Mouse (Mus musculus): Measurements from ENCODE around the gene Ms4a5. TPM values are rescaled to one million over a fixed set of nuclear protein-coding genes. Genes with fewer than 3 reads are reported as not detected.
"Not testable (repeated sequence)": the region's sequence is repeated elsewhere in the genome, so short reads cannot be mapped to it uniquely, and the experiment has no call there.

Gene Ms4a5
- polyA plus RNA-seq, 1 experiment from 2014 or later: not detected

DNA sequence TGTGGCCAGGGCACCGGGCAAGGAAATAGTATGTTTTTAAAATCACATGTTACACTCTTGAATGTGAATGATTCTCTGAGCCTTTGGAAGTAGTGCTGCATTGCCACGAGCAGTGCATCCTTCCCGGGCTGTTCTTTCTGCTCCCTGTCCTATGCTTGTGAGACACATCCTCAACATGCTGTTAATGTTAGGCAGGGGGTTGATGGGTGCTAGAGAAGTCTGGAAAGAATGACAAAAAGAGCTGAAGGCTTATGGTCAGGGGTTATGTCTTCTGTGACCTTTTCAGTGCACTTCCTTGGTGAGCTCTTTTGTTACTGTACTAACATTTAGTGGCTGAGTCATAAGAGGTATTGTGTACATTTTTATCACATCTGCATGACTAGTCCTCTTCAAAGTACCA lies 3.5 kb downstream of the Ms4a5 start:
- Histone ChIP-seq H3K4me3 (ENCODE audit: low read depth, low read length) (no peak overlapping the region), H3K27me3 (ENCODE audit: control insufficient read depth, insufficient read depth, low read depth, low read length) (no peaks in the 10 kb centered on the region), H3K27ac (ENCODE audit: low read length) (no peak overlapping the region), H3K4me2 (ENCODE audit: low read length) (no peak overlapping the region), H3K9me3 (replicated peaks; ENCODE audit: control insufficient read depth, low read length, poor library complexity, severe bottlenecking) (no peaks in the 10 kb centered on the region), H3K9ac (ENCODE audit: low read depth, low read length) (no peak overlapping the region), H3K36me3 (ENCODE audit: control insufficient read depth, insufficient read depth, low read length) (no peaks in the 10 kb centered on the region), H3K4me1 (ENCODE audit: control insufficient read depth, insufficient read depth, low read length) (no peaks in the 10 kb centered on the region)
- 84% methylated on average over 3 of the region's 3 CpGs for WGBS
- no peak for ATAC-seq

DNA sequence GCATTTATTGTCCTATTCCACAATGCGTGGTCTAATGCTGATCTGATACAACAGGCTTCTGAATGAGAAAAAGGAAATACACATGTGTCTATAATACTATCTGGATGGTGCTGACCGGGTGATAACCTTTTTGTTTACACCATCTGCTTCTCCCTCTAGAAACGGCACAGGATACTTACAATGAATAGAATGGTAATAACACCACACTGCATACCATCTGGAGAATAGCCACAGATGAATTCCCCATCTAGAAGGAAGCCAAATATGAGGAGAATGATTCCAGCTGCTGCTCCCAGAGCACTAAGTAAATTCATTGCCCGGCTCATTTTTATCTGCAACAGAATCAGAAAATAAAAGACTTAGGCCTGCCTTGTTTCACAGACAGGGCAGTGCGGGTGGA lies 7.2 kb downstream of the Ms4a5 start:
- ATAC-seq: no peak
- Histone ChIP-seq H3K4me1 (ENCODE audit: control insufficient read depth, insufficient read depth, low read length) (no peaks in the 10 kb centered on the region), H3K9me3 (replicated peaks; ENCODE audit: control insufficient read depth, low read length, poor library complexity, severe bottlenecking) (no peaks in the 10 kb centered on the region), H3K9ac (ENCODE audit: low read depth, low read length) (no peak overlapping the region), H3K4me3 (ENCODE audit: low read depth, low read length) (no peak overlapping the region), H3K27ac (ENCODE audit: low read length) (no peak overlapping the region), H3K27me3 (ENCODE audit: control insufficient read depth, insufficient read depth, low read depth, low read length) (no peaks in the 10 kb centered on the region), H3K36me3 (ENCODE audit: control insufficient read depth, insufficient read depth, low read length) (no peaks in the 10 kb centered on the region), H3K4me2 (ENCODE audit: low read length) (no peak overlapping the region)
- WGBS: 72% methylated on average over 5 of the region's 5 CpGs

DNA sequence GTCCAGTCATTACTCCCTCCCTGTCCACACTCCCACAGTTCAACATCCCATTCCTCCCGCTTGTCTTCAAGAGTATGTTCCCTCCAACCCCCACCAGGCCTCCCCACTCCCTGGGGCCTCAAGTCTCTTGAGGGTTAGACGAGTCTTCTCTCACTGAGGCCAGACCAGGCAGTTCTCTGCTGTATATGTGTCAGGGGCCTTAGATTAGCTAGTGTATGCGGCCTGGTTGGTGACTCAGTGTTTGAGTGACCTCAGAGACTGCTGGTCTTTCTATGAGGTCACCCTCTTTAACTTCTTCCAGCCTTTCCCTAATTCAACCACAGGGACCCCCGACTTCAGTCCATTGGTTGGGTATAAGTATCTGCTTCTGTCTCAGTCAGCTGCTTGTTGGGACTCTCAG lies 16.7 kb downstream of the Ms4a5 start:
- H3K27me3 ChIP-seq (ENCODE audit: control insufficient read depth, insufficient read depth, low read depth, low read length): no peaks in the 10 kb centered on the region
- no peak overlapping the region for H3K4me2 ChIP-seq (ENCODE audit: low read length)
- no peak overlapping the region for H3K4me3 ChIP-seq (ENCODE audit: low read depth, low read length)
- WGBS: 80% methylated on average over 4 of the region's 4 CpGs
- no peaks in the 10 kb centered on the region for H3K36me3 ChIP-seq (ENCODE audit: control insufficient read depth, insufficient read depth, low read length)
- H3K9me3 ChIP-seq (replicated peaks; ENCODE audit: control insufficient read depth, low read length, poor library complexity, severe bottlenecking): no peaks in the 10 kb centered on the region
- no peak for ATAC-seq
- no peak overlapping the region for H3K27ac ChIP-seq (ENCODE audit: low read length)
- no peaks in the 10 kb centered on the region for H3K4me1 ChIP-seq (ENCODE audit: control insufficient read depth, insufficient read depth, low read length)
- no peak overlapping the region for H3K9ac ChIP-seq (ENCODE audit: low read depth, low read length)

DNA sequence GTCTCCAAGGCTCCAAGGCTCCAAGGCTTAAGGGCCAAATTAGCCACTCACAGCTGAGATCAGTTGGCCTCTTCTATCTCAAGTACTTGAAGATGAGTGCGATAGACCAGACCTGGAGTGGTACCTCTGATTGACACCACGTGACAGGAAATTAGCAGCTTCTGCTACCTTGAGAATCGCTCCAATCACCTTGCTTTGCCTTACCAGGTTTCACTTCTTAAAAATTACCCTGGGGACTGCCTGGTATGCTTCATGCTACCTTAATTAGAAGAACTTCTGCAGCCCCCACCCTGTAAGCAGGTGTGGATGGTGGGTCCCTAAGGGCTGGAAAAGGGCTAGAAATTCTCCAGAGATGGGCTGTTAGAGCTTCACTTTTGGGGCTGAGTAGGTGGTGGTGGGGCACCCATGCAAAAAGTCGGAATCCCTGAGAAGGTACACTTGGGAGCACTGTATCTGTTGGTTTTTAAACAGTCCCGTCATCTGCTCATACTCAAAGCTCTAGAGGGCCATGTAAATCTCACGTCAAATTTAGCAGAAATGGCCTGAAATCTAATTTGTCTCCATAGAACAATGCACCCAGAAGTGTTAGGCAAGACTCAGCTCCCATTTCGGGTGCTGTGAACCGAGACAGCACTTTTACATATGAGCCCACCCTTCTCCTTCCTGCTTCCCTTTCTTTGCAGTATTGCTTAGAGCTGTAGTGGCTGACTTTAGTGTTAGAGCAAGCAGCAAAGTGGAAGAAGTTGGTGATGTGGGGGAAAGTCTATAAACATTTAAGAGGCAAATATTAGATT lies 17.4 kb downstream of the Ms4a5 start, which contains the start of gene Ms4a1:
Gene Ms4a1 (minus strand): TSS at position 190 of the 794 bp plus-strand sequence.
- no peaks in the 10 kb centered on the region for H3K4me1 ChIP-seq (ENCODE audit: control insufficient read depth, insufficient read depth, low read length)
- no peak within 1 kb of the TSS for H3K4me3 ChIP-seq (ENCODE audit: low read depth, low read length)
- no peak within 1 kb of the TSS for H3K4me2 ChIP-seq (ENCODE audit: low read length)
- no peak within 1 kb of the TSS for H3K27ac ChIP-seq (ENCODE audit: low read length)
- H3K27me3 ChIP-seq (ENCODE audit: control insufficient read depth, insufficient read depth, low read depth, low read length): no peaks in the 10 kb centered on the region
- no peaks in the 10 kb centered on the region for H3K36me3 ChIP-seq (ENCODE audit: control insufficient read depth, insufficient read depth, low read length)
- no peak within 1 kb of the TSS for H3K9ac ChIP-seq (ENCODE audit: low read depth, low read length)
- no peak for ATAC-seq
- WGBS: 91% methylated on average over 8 of the region's 8 CpGs
- H3K9me3 ChIP-seq (replicated peaks; ENCODE audit: control insufficient read depth, low read length, poor library complexity, severe bottlenecking): no peaks in the 10 kb centered on the region

DNA sequence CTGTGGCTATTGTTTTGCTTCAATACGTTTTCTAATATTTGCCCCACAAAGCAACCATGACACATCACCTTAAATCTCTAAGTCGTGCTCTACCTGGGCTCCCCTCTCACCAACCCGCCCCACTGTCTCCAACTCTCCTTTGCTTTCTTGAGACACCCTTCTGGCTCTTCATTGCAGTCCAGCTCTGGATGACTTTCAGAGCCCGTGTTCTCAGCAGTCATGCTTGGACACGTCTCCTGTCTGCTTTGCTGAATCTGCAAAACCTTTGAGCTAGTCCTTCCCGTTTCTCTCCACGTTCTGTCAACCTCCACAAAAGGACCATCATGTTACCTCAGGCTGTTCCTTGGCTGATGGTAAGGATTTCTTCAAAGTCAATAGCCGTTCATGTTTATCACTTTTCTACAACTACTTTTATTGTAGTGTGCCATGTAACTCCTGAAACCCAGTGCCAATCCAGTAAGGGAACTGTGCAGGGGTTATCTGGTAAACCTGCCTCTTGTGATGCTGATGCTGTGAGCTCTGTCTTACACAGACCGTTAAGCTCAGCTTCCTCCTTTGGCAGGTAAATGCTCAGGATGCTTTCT lies 19.0 kb downstream of the Ms4a5 start:
- Histone ChIP-seq H3K9ac (ENCODE audit: low read depth, low read length) (no peak overlapping the region), H3K4me3 (ENCODE audit: low read depth, low read length) (no peak overlapping the region), H3K9me3 (replicated peaks; ENCODE audit: control insufficient read depth, low read length, poor library complexity, severe bottlenecking) (no peaks in the 10 kb centered on the region), H3K36me3 (ENCODE audit: control insufficient read depth, insufficient read depth, low read length) (no peaks in the 10 kb centered on the region), H3K4me2 (ENCODE audit: low read length) (no peak overlapping the region), H3K4me1 (ENCODE audit: control insufficient read depth, insufficient read depth, low read length) (no peaks in the 10 kb centered on the region), H3K27ac (ENCODE audit: low read length) (no peak overlapping the region), H3K27me3 (ENCODE audit: control insufficient read depth, insufficient read depth, low read depth, low read length) (no peaks in the 10 kb centered on the region)
- ATAC-seq: no peak
- 84% methylated on average over 9 of the region's 9 CpGs for WGBS

DNA sequence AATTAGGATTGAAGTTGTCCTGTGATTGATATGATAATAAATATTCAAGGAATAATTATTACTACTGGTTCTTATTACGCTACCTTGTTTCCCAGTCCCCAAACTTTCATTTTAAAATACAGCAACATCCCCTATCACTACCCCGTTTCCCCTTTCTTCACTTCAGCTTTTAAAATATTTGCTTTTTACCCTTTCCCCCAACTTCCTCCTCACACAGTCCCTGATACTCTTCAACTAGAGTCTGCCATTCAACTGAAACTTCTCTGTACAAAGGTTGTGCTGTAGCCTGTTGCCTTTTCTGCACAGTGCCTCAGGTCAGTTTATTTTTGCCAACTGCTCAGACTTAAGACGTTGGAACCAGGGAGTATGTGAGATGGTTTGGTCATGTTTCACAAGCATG lies 20.1 kb downstream of the Ms4a5 start:
- Histone ChIP-seq H3K27me3 (ENCODE audit: control insufficient read depth, insufficient read depth, low read depth, low read length) (no peaks in the 10 kb centered on the region), H3K4me2 (ENCODE audit: low read length) (no peak overlapping the region)
- 84% methylated on average over 3 of the region's 3 CpGs for WGBS

DNA sequence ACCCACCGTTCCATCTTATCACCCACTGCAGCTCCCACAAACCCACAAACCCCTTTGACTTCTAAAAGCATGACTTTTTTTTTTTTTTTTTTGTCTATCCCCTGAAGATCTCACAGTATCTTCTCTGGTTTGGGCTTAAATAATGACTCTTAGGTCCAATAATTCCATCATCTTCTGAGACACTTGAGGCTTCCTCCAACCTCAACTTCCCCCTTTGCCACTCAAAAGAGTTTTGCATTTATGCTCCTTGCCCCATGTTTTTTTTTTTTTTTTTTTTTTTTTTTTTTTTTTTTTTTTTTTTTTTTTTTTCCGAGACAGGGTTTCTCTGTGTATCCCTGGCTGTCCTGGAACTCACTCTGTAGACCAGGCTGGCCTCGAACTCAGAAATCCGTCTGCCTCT lies 20.7 kb downstream of the Ms4a5 start:
- H3K9me3 ChIP-seq (replicated peaks; ENCODE audit: control insufficient read depth, low read length, poor library complexity, severe bottlenecking); H3K4me3 ChIP-seq (ENCODE audit: low read depth, low read length); H3K27me3 ChIP-seq (ENCODE audit: control insufficient read depth, insufficient read depth, low read depth, low read length); H3K27ac ChIP-seq (ENCODE audit: low read length); H3K4me2 ChIP-seq (ENCODE audit: low read length); ATAC-seq; H3K4me1 ChIP-seq (ENCODE audit: control insufficient read depth, insufficient read depth, low read length); H3K9ac ChIP-seq (ENCODE audit: low read depth, low read length); H3K36me3 ChIP-seq (ENCODE audit: control insufficient read depth, insufficient read depth, low read length): not testable (repeated sequence)
- WGBS: 81% methylated on average over 4 of the region's 4 CpGs

More for the DNA sequence above, 20.1 kb downstream of the Ms4a5 start:
- Histone ChIP-seq H3K36me3 (ENCODE audit: control insufficient read depth, insufficient read depth, low read length) (no peaks in the 10 kb centered on the region), H3K4me1 (ENCODE audit: control insufficient read depth, insufficient read depth, low read length) (no peaks in the 10 kb centered on the region), H3K9me3 (replicated peaks; ENCODE audit: control insufficient read depth, low read length, poor library complexity, severe bottlenecking) (no peaks in the 10 kb centered on the region), H3K4me3 (ENCODE audit: low read depth, low read length) (no peak overlapping the region), H3K27ac (ENCODE audit: low read length) (no peak overlapping the region), H3K9ac (ENCODE audit: low read depth, low read length) (no peak overlapping the region)
- ATAC-seq: no peak

DNA sequence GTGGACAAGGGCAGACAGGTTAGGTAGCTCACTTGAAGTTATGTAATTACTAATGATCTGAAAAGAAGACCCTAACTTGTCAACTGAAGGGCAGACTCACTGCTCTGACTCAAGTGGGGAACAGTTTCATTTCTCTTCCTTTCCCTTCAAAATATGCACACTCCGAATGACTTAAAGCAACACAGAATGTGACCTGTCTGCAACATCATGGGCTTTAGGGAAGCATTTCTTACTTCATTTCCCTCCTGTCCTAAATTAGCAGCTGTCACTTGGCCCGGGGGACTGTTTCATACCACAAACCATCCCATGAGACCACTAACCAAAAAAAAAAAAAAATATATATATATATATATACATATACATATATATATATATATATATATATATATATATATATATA lies 22.2 kb downstream of the Ms4a5 start:
- H3K9ac ChIP-seq (ENCODE audit: low read depth, low read length): no peak overlapping the region
- no peaks in the 10 kb centered on the region for H3K36me3 ChIP-seq (ENCODE audit: control insufficient read depth, insufficient read depth, low read length)
- no peaks in the 10 kb centered on the region for H3K9me3 ChIP-seq (replicated peaks; ENCODE audit: control insufficient read depth, low read length, poor library complexity, severe bottlenecking)
- no peaks in the 10 kb centered on the region for H3K27me3 ChIP-seq (ENCODE audit: control insufficient read depth, insufficient read depth, low read depth, low read length)
- no peak for ATAC-seq
- H3K4me1 ChIP-seq (ENCODE audit: control insufficient read depth, insufficient read depth, low read length): no peaks in the 10 kb centered on the region
- H3K27ac ChIP-seq (ENCODE audit: low read length): no peak overlapping the region
- H3K4me2 ChIP-seq (ENCODE audit: low read length): no peak overlapping the region
- 92% methylated on average over 2 of the region's 2 CpGs for WGBS
- no peak overlapping the region for H3K4me3 ChIP-seq (ENCODE audit: low read depth, low read length)

DNA sequence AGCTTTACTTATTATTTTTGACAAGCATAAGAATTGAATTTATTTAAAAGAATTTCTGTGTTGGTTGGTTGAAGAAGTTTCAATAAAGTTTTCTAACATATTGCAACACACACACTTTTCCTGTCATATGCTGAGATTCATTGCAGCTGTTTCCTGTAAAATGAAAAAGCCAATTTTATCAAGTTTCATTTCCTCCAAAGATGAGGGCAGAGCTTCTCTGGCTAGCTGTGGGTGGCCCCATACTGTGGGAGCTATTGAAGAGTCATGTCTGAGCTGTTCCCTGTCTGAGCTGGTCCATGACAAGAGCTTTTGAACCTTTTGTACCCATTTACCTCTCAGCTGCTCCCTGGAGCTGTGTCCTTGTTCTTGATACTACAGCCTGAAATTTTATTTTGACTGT lies 39.4 kb downstream of the Ms4a5 start:
- Histone ChIP-seq H3K27me3 (ENCODE audit: control insufficient read depth, insufficient read depth, low read depth, low read length) (no peaks in the 10 kb centered on the region), H3K36me3 (ENCODE audit: control insufficient read depth, insufficient read depth, low read length) (no peaks in the 10 kb centered on the region)
- no peak; the same call in 1 of the 2 replicates for ATAC-seq

More for the DNA sequence above, 39.4 kb downstream of the Ms4a5 start:
- no peak overlapping the region for H3K27ac ChIP-seq (ENCODE audit: low read length)
- H3K4me3 ChIP-seq (ENCODE audit: low read depth, low read length): no peak overlapping the region
- H3K9me3 ChIP-seq (replicated peaks; ENCODE audit: control insufficient read depth, low read length, poor library complexity, severe bottlenecking): no peaks in the 10 kb centered on the region
- no peak overlapping the region for H3K9ac ChIP-seq (ENCODE audit: low read depth, low read length)
- no peak overlapping the region for H3K4me2 ChIP-seq (ENCODE audit: low read length)
- no peaks in the 10 kb centered on the region for H3K4me1 ChIP-seq (ENCODE audit: control insufficient read depth, insufficient read depth, low read length)

Measured in midbrain, embryonic 16.5 days (tissue).